Mouse (Mus musculus) heart, adult 2 months (tissue): ENCODE measurements at regions not wholly inside any gene's neighbourhood (a gene's known extent, or its start where the extent isn't known, plus 50 kb on each side); places are given as distances from the start of the nearest gene placed in this dataset.

ENCODE experiments used
- DNase-seq, 2 experiments: peaks; one replicate each; pipeline ENCODE4 v3.0.0; 2021
- H3K27ac ChIP-seq: fragments of 200-600 bp; 2 replicates; pipeline ENCODE4 v1.8.1; 2022
- H3K27me3 ChIP-seq: fragments of 200-500 bp; 2 replicates; pipeline ENCODE4 v1.6.1; 2012; ENCODE audit warnings: mild to moderate bottlenecking, low read length, inconsistent platforms, mixed read lengths; ENCODE audit not compliant: control insufficient read depth, insufficient read depth
- H3K36me3 ChIP-seq: fragments of 200-500 bp; 2 replicates; pipeline ENCODE4 v1.6.1; 2012; ENCODE audit warnings: low read length, inconsistent platforms; ENCODE audit not compliant: control insufficient read depth, insufficient read depth
- H3K4me1 ChIP-seq: fragments of 200-500 bp; 2 replicates; pipeline ENCODE4 v1.6.1; 2011; ENCODE audit warnings: low read length; ENCODE audit not compliant: control insufficient read depth, insufficient read depth
- H3K4me3 ChIP-seq: fragments of 200-600 bp; 2 replicates; pipeline ENCODE4 v1.8.1; 2022
- H3K79me2 ChIP-seq: fragments of 200-500 bp; replicated peaks from 2 replicates; pipeline ENCODE4 v1.6.1; 2012; ENCODE audit warnings: mild to moderate bottlenecking, inconsistent platforms, low read length, moderate library complexity, mixed read lengths; ENCODE audit not compliant: control insufficient read depth, insufficient read depth
- H3K9ac ChIP-seq: fragments of 200-500 bp; 2 replicates; pipeline ENCODE4 v1.6.1; 2012; ENCODE audit warnings: low read depth, mild to moderate bottlenecking, control low read depth, inconsistent platforms, low read length, mixed read lengths
- CTCF ChIP-seq: fragments of 200-600 bp; IDR thresholded peaks from 2 replicates; pipeline ENCODE4 v1.8.1; 2022; ENCODE audit warnings: antibody characterized with exemption, mild to moderate bottlenecking, moderate library complexity
- EP300 ChIP-seq: fragments of 200-500 bp; IDR thresholded peaks from 2 replicates; pipeline ENCODE4 v1.6.1; 2011; ENCODE audit warnings: low read depth, low read length, control low read depth; ENCODE audit not compliant: insufficient read depth
- POLR2A ChIP-seq: fragments of 200-500 bp; IDR thresholded peaks from 2 replicates; pipeline ENCODE4 v1.6.1; 2011; ENCODE audit warnings: mild to moderate bottlenecking, low read depth, low read length, control low read depth; ENCODE audit not compliant: insufficient read depth
- WGBS: fragments of 180-500 bp; shearing (Covaris S2); methylation state at CpG from one replicate; pipeline ENCODE4 v1.1.7; 2018; 5-methylcytosine and 5-hydroxymethylcytosine counted together
- intact Hi-C: fragments of 180-260 bp; cut with DNase I; formaldehyde crosslinking; loops from one replicate; pipeline ENCODE4 v1.15.1; 2025

DNA sequence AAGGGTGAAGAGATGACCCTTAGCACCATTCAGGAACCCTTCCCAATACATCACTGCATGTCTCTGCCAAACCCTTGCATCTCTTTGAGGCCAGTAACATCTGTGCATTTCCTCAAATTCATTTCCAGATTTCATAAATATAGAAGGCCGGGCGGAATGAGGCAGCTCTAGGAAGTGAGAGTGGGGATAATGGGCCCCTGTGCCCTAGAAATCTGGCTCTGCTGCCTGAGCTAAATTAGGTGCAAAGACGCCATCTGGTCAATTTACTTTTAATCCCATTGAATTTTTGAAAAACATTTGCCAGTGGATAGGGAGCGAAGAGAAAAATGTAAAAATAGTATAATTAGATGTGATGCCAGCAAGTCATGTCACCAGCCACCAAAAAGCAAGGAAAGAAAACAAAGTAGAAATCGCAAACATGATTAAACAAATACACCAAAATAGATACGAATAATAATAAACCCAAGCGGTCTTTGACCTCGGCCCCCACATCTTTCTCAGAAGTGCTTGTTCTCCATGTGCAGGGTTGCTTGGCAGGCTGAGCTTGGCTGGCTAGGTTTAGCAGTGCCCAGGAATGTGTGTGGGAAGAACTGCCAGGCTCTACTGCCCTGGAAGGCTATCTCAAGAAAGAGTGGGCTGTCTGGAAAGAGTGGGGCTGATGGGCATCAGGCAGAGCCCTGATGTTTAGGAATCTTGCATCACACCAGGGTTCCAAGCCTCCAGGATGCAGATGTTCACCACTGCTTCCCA, 205.7 kb downstream of the Adamts15 start:
- intact Hi-C loops = no loop called here
- Histone ChIP-seq H3K4me3 (no peak overlapping the region), H3K9ac (no peak overlapping the region), H3K36me3 (no peaks in the 10 kb centered on the region; the same call in 1 of the 2 replicates), H3K4me1 (no peaks in the 10 kb centered on the region; the same call in 1 of the 2 replicates), H3K27me3 (no peaks in the 10 kb centered on the region), H3K27ac (peak overlapping the region; percentile 20), H3K79me2 (no peaks in the 10 kb centered on the region)
- no peak for TF ChIP-seq CTCF
- TF ChIP-seq POLR2A = no peak
- 0 out of 2 replicates have a peak, but pooled peaks have one; percentile 11 for TF ChIP-seq EP300
- WGBS = 60% methylated on average over 8 of the region's 8 CpGs
- peak in 1 of 2 experiments; percentile 57 for DNase-seq

GRCm38 (mm10) chr9:30710131-30710530, 212.1 kb downstream of the Adamts15 start:
- 84% methylated on average over 5 of the region's 5 CpGs for WGBS

DNA sequence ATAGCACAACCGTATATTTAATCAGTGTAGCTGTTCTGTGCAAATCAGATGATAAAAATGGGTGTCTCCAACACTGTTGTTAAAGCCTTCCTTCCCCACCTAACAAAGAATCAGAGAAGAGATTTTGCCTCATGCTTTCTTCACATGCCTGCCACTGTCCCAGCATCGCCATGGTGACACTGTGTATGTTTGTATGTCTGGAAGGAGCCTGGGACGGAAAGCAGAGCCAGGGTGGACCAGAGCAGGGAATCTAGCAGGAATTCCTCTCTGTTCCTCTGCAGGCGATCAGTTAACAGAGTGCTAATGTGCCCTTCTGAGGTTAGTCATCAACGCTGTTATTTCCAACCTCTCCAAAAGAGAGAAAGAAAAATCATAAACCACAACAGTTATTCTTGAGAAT, 222.4 kb downstream of the Adamts15 start:
- Histone ChIP-seq H3K36me3 (no peaks in the 10 kb centered on the region; the same call in 1 of the 2 replicates), H3K27me3 (no peaks in the 10 kb centered on the region), H3K79me2 (no peaks in the 10 kb centered on the region), H3K4me3 (no peak overlapping the region), H3K9ac (no peak overlapping the region), H3K27ac (no peak overlapping the region), H3K4me1 (peaks cover 4% of the 10 kb centered on the region; the same call in 1 of the 2 replicates)
- 27% methylated on average over 5 of the region's 5 CpGs for whole genome bisulfite sequencing
- intact Hi-C loops = no loop called here
- no peak for TF ChIP-seq POLR2A
- TF ChIP-seq EP300 = peak; percentile 51; the same call in 1 of the 2 replicates
- no peak for TF ChIP-seq CTCF
- peak in 1 of 2 experiments; percentile 28 for DNase-seq

More at GRCm38 (mm10) chr9:30710131-30710530, 212.1 kb downstream of the Adamts15 start:
- H3K36me3 ChIP-seq = no peaks in the 10 kb centered on the region
- H3K27me3 ChIP-seq = no peaks in the 10 kb centered on the region
- no peaks in the 10 kb centered on the region for H3K4me1 ChIP-seq
- H3K4me3 ChIP-seq = no peak overlapping the region
- DNase-seq = no peak
- H3K27ac ChIP-seq = no peak overlapping the region
- no peak overlapping the region for H3K9ac ChIP-seq
- no peaks in the 10 kb centered on the region for H3K79me2 ChIP-seq
- TF ChIP-seq POLR2A = no peak
- no peak for TF ChIP-seq CTCF
- no peak for TF ChIP-seq EP300
- intact Hi-C loops = no loop called here

- Histone ChIP-seq H3K79me2 (no peaks in the 10 kb centered on the region), H3K4me3 (no peak overlapping the region), H3K27ac (no peak overlapping the region), H3K36me3 (no peaks in the 10 kb centered on the region; the same call in 1 of the 2 replicates), H3K4me1 (peaks cover 4% of the 10 kb centered on the region; the same call in 1 of the 2 replicates), H3K27me3 (no peaks in the 10 kb centered on the region), H3K9ac (no peak overlapping the region)
- intact Hi-C loops = no loop called here
- no peak for DNase-seq
- WGBS = 62% methylated on average over 1 of the region's 1 CpGs
- no peak for TF ChIP-seq POLR2A
- TF ChIP-seq EP300 = 0 out of 2 replicates have a peak, but pooled peaks have one; percentile 34
Measured at GRCm38 (mm10) chr9:30697533-30697932, 224.7 kb downstream of the Adamts15 start.

GRCm38 (mm10) chr9:30668095-30668494, 241.2 kb downstream of the Snx19 start:
- no peak for TF ChIP-seq CTCF
- no peak for TF ChIP-seq POLR2A
- no peak for TF ChIP-seq EP300
- no peak overlapping the region for H3K9ac ChIP-seq

DNA sequence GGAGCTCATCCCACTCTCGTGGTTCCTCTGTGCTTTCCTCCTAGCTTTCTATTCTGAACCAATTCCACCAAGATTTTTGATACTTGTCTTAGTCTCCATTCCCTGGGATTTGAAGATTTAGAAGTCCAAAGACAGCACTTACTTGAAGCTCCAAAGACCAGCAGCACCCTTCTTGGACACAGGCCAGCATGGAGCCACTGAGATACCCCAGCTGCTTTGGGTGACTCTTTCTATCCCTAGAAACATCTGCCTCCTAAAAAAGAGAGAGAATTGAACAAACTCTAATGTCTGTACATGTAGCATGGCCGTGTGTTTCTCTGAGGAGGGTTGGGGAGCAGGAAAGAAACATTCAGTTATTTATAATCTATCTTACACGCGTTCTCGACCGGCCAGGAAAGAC, 235.5 kb downstream of the Snx19 start:
- Histone ChIP-seq H3K9ac (no peak overlapping the region), H3K4me1 (no peaks in the 10 kb centered on the region), H3K4me3 (no peak overlapping the region), H3K36me3 (no peaks in the 10 kb centered on the region), H3K79me2 (no peaks in the 10 kb centered on the region), H3K27me3 (no peaks in the 10 kb centered on the region), H3K27ac (no peak overlapping the region)
- TF ChIP-seq CTCF (no peak), POLR2A (no peak), EP300 (no peak)
- no peak for DNase-seq
- intact Hi-C loops = no loop called here
- WGBS = 89% methylated on average over 6 of the region's 6 CpGs

More at GRCm38 (mm10) chr9:30668095-30668494, 241.2 kb downstream of the Snx19 start:
- no peak for DNase-seq
- no peaks in the 10 kb centered on the region for H3K36me3 ChIP-seq
- H3K79me2 ChIP-seq = no peaks in the 10 kb centered on the region
- H3K27ac ChIP-seq = no peak overlapping the region
- no peaks in the 10 kb centered on the region for H3K4me1 ChIP-seq
- intact Hi-C loops = no loop called here
- H3K4me3 ChIP-seq = no peak overlapping the region
- no peaks in the 10 kb centered on the region for H3K27me3 ChIP-seq
